13 mouse cellular contexts compared by ENCODE assay signal in genomic region chr9:45851330-45851729, GRCm38 (mm10). TPM values are rescaled to one million over a fixed set of nuclear protein-coding genes. Genes with fewer than 3 reads are reported as not detected.
DNase-seq lines count a peak whose midpoint lies in the region; ATAC-seq and TF ChIP-seq lines count a peak whose summit lies in the region.
"Had no signal": no experiment of that assay in that cellular context is flagged by ENCODE, and none has a peak within 500 bp of the region (broad histone marks: within the 10 kb centered on the region; RNA-seq: fewer than 3 reads in every experiment).

No protein-coding gene starts in this region.

- no peak for ATAC-seq in intestine, embryonic 14.5 days (replicated peaks; ENCODE audit: low FRiP score, low TSS enrichment, low read depth)
- ATAC-seq in intestine, postnatal 0 days: no peak
- ATAC-seq in granulocyte monocyte progenitor cell, adult 5-6 weeks (replicated peaks; ENCODE audit: poor library complexity, severe bottlenecking): peak; percentile 62
- peak; percentile 55 for ATAC-seq in megakaryocyte progenitor cell, adult 5-6 weeks (replicated peaks; ENCODE audit: poor library complexity)

- 65% methylated on average over 5 of the region's 5 CpGs for WGBS in intestine, embryonic 14.5 days
- 53% methylated on average over 5 of the region's 5 CpGs for WGBS in intestine, postnatal 0 days

- peak overlapping the region; percentile 80; the same call in 1 of the 2 replicates for H3K27ac ChIP-seq in intestine, embryonic 14.5 days (ENCODE audit: low read depth)
- no peak overlapping the region for H3K27ac ChIP-seq in intestine, postnatal 0 days (ENCODE audit: low read depth, low read length)
- H3K27ac ChIP-seq in ES-E14 (ENCODE audit: insufficient read depth, low read depth, low read length, poor library complexity, severe bottlenecking): no peak overlapping the region

- no peak for DNase-seq in intestine, embryonic 14.5 days (ENCODE audit: low spot score)
- no peak for DNase-seq in ES-E14 (ENCODE audit: low read depth, low spot score)
- DNase-seq in lung, adult 18-20 months: no peak
- DNase-seq in urinary bladder, postnatal 36 days (ENCODE audit: low spot score in 2 of 2): no peak
- DNase-seq: adrenal gland, postnatal 25 days; cerebellum, adult 11 months; retina, postnatal 1 day; thymus, postnatal 36 days had no signal

- H3K4me1 ChIP-seq in intestine, embryonic 14.5 days (replicated peaks; ENCODE audit: control insufficient read depth, insufficient read depth, low read length): peaks cover 5% of the 10 kb centered on the region; the same call in 1 of the 2 replicates
- H3K4me1 ChIP-seq in intestine, postnatal 0 days (replicated peaks; ENCODE audit: control insufficient read depth, insufficient read depth, low read length): peaks cover 12% of the 10 kb centered on the region; the same call in 1 of the 2 replicates
- H3K4me1 ChIP-seq in ES-E14 (ENCODE audit: control insufficient read depth in 2 of 2, insufficient read depth in 2 of 2, low read length in 2 of 2, poor library complexity in 1 of 2): peaks cover 3 to 31% of the 10 kb centered on the region in 2 experiments; a peak in 2 of 4 replicates

- no peaks in the 10 kb centered on the region for H3K27me3 ChIP-seq in intestine, embryonic 14.5 days (replicated peaks; ENCODE audit: control insufficient read depth, insufficient read depth, low read length)
- H3K27me3 ChIP-seq in intestine, postnatal 0 days (replicated peaks; ENCODE audit: control insufficient read depth, insufficient read depth, low read length): no peaks in the 10 kb centered on the region
- H3K27me3 ChIP-seq: limb, embryonic 15.5 days had no signal

- no peak overlapping the region for H3K4me2 ChIP-seq in intestine, embryonic 14.5 days (ENCODE audit: low read length)
- no peak overlapping the region for H3K4me2 ChIP-seq in intestine, postnatal 0 days (replicated peaks; ENCODE audit: low read depth)
- H3K4me2 ChIP-seq: limb, embryonic 15.5 days had no signal

- H3K4me3 ChIP-seq in intestine, embryonic 14.5 days (ENCODE audit: low read depth, low read length): no peak overlapping the region
- H3K4me3 ChIP-seq in intestine, postnatal 0 days (ENCODE audit: low read depth, low read length): no peak overlapping the region
- H3K4me3 ChIP-seq in ES-E14 (ENCODE audit: insufficient read depth in 1 of 2, low read depth in 1 of 2, low read length in 2 of 2, poor library complexity in 1 of 2, severe bottlenecking in 1 of 2): no peak overlapping the region
- H3K4me3 ChIP-seq: limb, embryonic 15.5 days; megakaryocyte, embryonic 14.5 days had no signal

- no peak for TF ChIP-seq CTCF in intestine, postnatal 0 days (IDR thresholded peaks at IDR 0.05; ENCODE audit: low read depth)

- no peak overlapping the region for H3K9ac ChIP-seq in intestine, embryonic 14.5 days (ENCODE audit: low read length)
- H3K9ac ChIP-seq in intestine, postnatal 0 days (ENCODE audit: low read depth, low read length): no peak overlapping the region
- H3K9ac ChIP-seq in ES-E14 (ENCODE audit: insufficient read depth, low read depth, low read length, poor library complexity, severe bottlenecking): no peak overlapping the region
- H3K9ac ChIP-seq: limb, embryonic 15.5 days had no signal

- H3K9me3 ChIP-seq in intestine, embryonic 14.5 days (ENCODE audit: control insufficient read depth, low read length): no peaks in the 10 kb centered on the region
- H3K9me3 ChIP-seq in intestine, postnatal 0 days (ENCODE audit: control insufficient read depth): no peaks in the 10 kb centered on the region
- no peaks in the 10 kb centered on the region for H3K9me3 ChIP-seq in ES-E14 (ENCODE audit: control insufficient read depth, insufficient read depth, low read depth, low read length)
- H3K9me3 ChIP-seq: limb, embryonic 15.5 days; megakaryocyte, embryonic 14.5 days had no signal

- in situ Hi-C loops in ES-E14 (cut with MboI; ENCODE audit: low sequenced_read_pairs in 2 of 2, unreplicated experiment in 2 of 2): no loop called here

- peaks cover 16% of the 10 kb centered on the region for H3K36me3 ChIP-seq in intestine, embryonic 14.5 days (ENCODE audit: control insufficient read depth, insufficient read depth, low read length)
- peaks cover 14% of the 10 kb centered on the region; the same call in 1 of the 2 replicates for H3K36me3 ChIP-seq in intestine, postnatal 0 days (ENCODE audit: control insufficient read depth, insufficient read depth)
- peaks cover 5% of the 10 kb centered on the region; the same call in 1 of the 2 replicates for H3K36me3 ChIP-seq in ES-E14 (ENCODE audit: control insufficient read depth, insufficient read depth, low read length, poor library complexity, severe bottlenecking)

TF ChIP-seq in ES-E14, 5 proteins besides CTCF, POLR2A, EP300 and RAD21:
- TF ChIP-seq ZNF384 (IDR thresholded peaks at IDR 0.05; ENCODE audit: low read depth, low read length) (0 out of 2 replicates have a peak, but pooled peaks have one; percentile 56), MAFK (IDR thresholded peaks at IDR 0.05; ENCODE audit: insufficient read depth, low read depth, low read length) (no peak)
TF ChIP-seq in ES-E14: peak in this region for 1.

RNA-seq across cellular contexts. Expression of gene Bace1, which starts 12.9 kb away (rescaled TPM):
- polyA plus RNA-seq in intestine, embryonic 14.5 days (2014; fragmentation: Nextera tagmentation; extraction: Ambion mirVana): 26.8 and 28.1 TPM in 2 replicates
- polyA plus RNA-seq in intestine, postnatal 0 days (2015; fragmentation: Nextera tagmentation; extraction: Ambion mirVana): 10.1 and 10.7 TPM in 2 replicates
- total RNA-seq in ES-E14 (2012; rRNA removed): 13.7 and 18.3 TPM in 2 replicates
- 44.3 and 77.0 TPM in 2 replicates for total RNA-seq in granulocyte monocyte progenitor cell, adult 5-6 weeks (2014; fragmentation: Nextera tagmentation)
- total RNA-seq in granulocyte monocyte progenitor cell, adult 5-6 weeks (2017): 48.5 and 62.9 TPM in 2 replicates
- 29.5 and 31.0 TPM in 2 replicates for total RNA-seq in megakaryocyte progenitor cell, adult 5-6 weeks (2015)
- total RNA-seq in megakaryocyte progenitor cell, adult 5-6 weeks (2017): 33.4 and 44.1 TPM in 2 replicates

RNA-seq across cellular contexts. Expression of gene Cep164, which starts 22.8 kb away (rescaled TPM):
- polyA plus RNA-seq in intestine, embryonic 14.5 days (2014; fragmentation: Nextera tagmentation; extraction: Ambion mirVana): 27.5 and 28.0 TPM in 2 replicates
- polyA plus RNA-seq in intestine, postnatal 0 days (2015; fragmentation: Nextera tagmentation; extraction: Ambion mirVana): 12.4 and 15.5 TPM in 2 replicates
- total RNA-seq in ES-E14 (2012; rRNA removed): 19.1 and 20.0 TPM in 2 replicates
- total RNA-seq in granulocyte monocyte progenitor cell, adult 5-6 weeks (2014; fragmentation: Nextera tagmentation): 19.8 and 22.3 TPM in 2 replicates
- total RNA-seq in granulocyte monocyte progenitor cell, adult 5-6 weeks (2017): 18.5 and 22.1 TPM in 2 replicates
- 9.7 and 15.5 TPM in 2 replicates for total RNA-seq in megakaryocyte progenitor cell, adult 5-6 weeks (2015)
- 16.2 and 19.8 TPM in 2 replicates for total RNA-seq in megakaryocyte progenitor cell, adult 5-6 weeks (2017)

RNA-seq across cellular contexts. Expression of gene Pcsk7, which starts 55.0 kb away (rescaled TPM):
- 14.6 and 15.4 TPM in 2 replicates for polyA plus RNA-seq in intestine, embryonic 14.5 days (2014; fragmentation: Nextera tagmentation; extraction: Ambion mirVana)
- 16.9 and 17.3 TPM in 2 replicates for polyA plus RNA-seq in intestine, postnatal 0 days (2015; fragmentation: Nextera tagmentation; extraction: Ambion mirVana)
- 21.3 and 33.5 TPM in 2 replicates for total RNA-seq in ES-E14 (2012; rRNA removed)
- 12.6 and 30.7 TPM in 2 replicates for total RNA-seq in granulocyte monocyte progenitor cell, adult 5-6 weeks (2014; fragmentation: Nextera tagmentation)
- 11.3 and 13.9 TPM in 2 replicates for total RNA-seq in granulocyte monocyte progenitor cell, adult 5-6 weeks (2017)
- 8.5 and 9.6 TPM in 2 replicates for total RNA-seq in megakaryocyte progenitor cell, adult 5-6 weeks (2015)
- 11.2 and 14.4 TPM in 2 replicates for total RNA-seq in megakaryocyte progenitor cell, adult 5-6 weeks (2017)

RNA-seq across cellular contexts. Expression of gene Rnf214, which starts 55.4 kb away (rescaled TPM):
- polyA plus RNA-seq in intestine, embryonic 14.5 days (2014; fragmentation: Nextera tagmentation; extraction: Ambion mirVana): 47.2 and 55.1 TPM in 2 replicates
- 21.5 and 27.6 TPM in 2 replicates for polyA plus RNA-seq in intestine, postnatal 0 days (2015; fragmentation: Nextera tagmentation; extraction: Ambion mirVana)
- total RNA-seq in ES-E14 (2012; rRNA removed): 13.5 and 16.3 TPM in 2 replicates
- 26.8 and 31.6 TPM in 2 replicates for total RNA-seq in granulocyte monocyte progenitor cell, adult 5-6 weeks (2014; fragmentation: Nextera tagmentation)
- total RNA-seq in granulocyte monocyte progenitor cell, adult 5-6 weeks (2017): 16.6 and 22.4 TPM in 2 replicates
- 20.3 and 21.2 TPM in 2 replicates for total RNA-seq in megakaryocyte progenitor cell, adult 5-6 weeks (2015)
- 26.5 and 27.4 TPM in 2 replicates for total RNA-seq in megakaryocyte progenitor cell, adult 5-6 weeks (2017)

Comparison
In these comparisons a context has a peak if more than half of its experiments do, and no peak if none do; other contexts are left out.
1. ATAC-seq: peak in granulocyte monocyte progenitor cell, adult 5-6 weeks (single experiment) and megakaryocyte progenitor cell, adult 5-6 weeks (single experiment); none in intestine, embryonic 14.5 days (single experiment) and intestine, postnatal 0 days (single experiment).